Mouse (Mus musculus): Measurements from ENCODE around the gene Adcy6.
A peak's percentile ranks its signal among the peaks of the same experiment; 100 is the strongest.

Adcy6 gene

GRCm38 (mm10) chr15:98568256-98569033 is 41.4 kb downstream of the Adcy6 start:
- no peak for DNase-seq (ENCODE audit: extremely low read depth, insufficient read length, low spot score)

- DNase-seq (ENCODE audit: extremely low read depth, insufficient read length, low spot score), result peak; percentile 99
Measured at GRCm38 (mm10) chr15:98567278-98568134, 42.4 kb downstream of the Adcy6 start.

- DNase-seq (ENCODE audit: extremely low read depth, insufficient read length, low spot score), result no peak
Measured at GRCm38 (mm10) chr15:98566973-98567277, 43.0 kb downstream of the Adcy6 start.

GRCm38 (mm10) chr15:98557186-98557585 is 52.7 kb downstream of the Adcy6 start:
- DNase-seq (ENCODE audit: extremely low read depth, insufficient read length, low spot score), result no peak

GRCm38 (mm10) chr15:98555881-98556280 is 54.0 kb downstream of the Adcy6 start:
- no peak for DNase-seq (ENCODE audit: extremely low read depth, insufficient read length, low spot score)

GRCm38 (mm10) chr15:98552758-98553157 is 57.1 kb downstream of the Adcy6 start:
- no peak for DNase-seq (ENCODE audit: extremely low read depth, insufficient read length, low spot score)

- no peak for DNase-seq (ENCODE audit: extremely low read depth, insufficient read length, low spot score)
Measured at GRCm38 (mm10) chr15:98546843-98547242, 63.0 kb downstream of the Adcy6 start.

- DNase-seq (ENCODE audit: extremely low read depth, insufficient read length, low spot score), result no peak
Measured at GRCm38 (mm10) chr15:98545151-98545550, 64.7 kb downstream of the Adcy6 start.

GRCm38 (mm10) chr15:98543341-98543740 is 66.5 kb downstream of the Adcy6 start:
- no peak for DNase-seq (ENCODE audit: extremely low read depth, insufficient read length, low spot score)

- DNase-seq (ENCODE audit: extremely low read depth, insufficient read length, low spot score), result peak; percentile 29
Measured at GRCm38 (mm10) chr15:98541064-98541463, 68.8 kb downstream of the Adcy6 start.

Measured in 3134 (cell line).